Mouse (Mus musculus): ENCODE results near the gene Rptor.

DNA sequence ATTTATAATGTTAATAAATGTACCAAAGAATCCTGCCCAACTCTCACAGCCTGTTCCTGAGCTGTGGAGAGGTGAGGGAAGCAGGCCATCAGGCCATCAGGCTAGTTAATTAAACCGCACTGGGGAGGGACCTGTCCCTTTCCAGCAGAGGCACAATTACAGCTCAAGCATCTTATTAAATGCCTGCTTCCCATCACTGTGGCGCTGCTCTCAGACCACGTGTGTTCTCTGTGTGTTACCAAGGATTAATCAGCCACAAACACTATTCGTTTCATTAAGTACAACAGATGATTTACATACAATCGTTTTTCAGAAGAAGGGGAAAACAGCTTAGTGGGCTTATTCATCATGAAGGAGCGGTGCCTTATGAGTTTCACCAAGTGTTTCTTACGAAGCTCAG is 142.6 kb downstream of the Rptor start:
- no peak for TF ChIP-seq POLR2A (IDR thresholded peaks at IDR 0.05; ENCODE audit: borderline replicate concordance, extremely low read depth, insufficient read depth, insufficient read length, poor library complexity, severe bottlenecking)
- TF ChIP-seq CTCF (IDR thresholded peaks at IDR 0.05; ENCODE audit: borderline replicate concordance, extremely low read depth, insufficient read depth, insufficient read length): no peak
